Mouse (Mus musculus) olfactory bulb, adult 2 months (tissue): ENCODE results near the gene Prep. TPM values are rescaled to one million over a fixed set of nuclear protein-coding genes. Genes with fewer than 3 reads are reported as not detected.

Experiments
- H3K27ac ChIP-seq: fragments of 200-500 bp; 2 replicates; pipeline ENCODE4 v1.5.1; 2012; ENCODE audit warnings: low read depth, low read length; ENCODE audit not compliant: insufficient read depth
- H3K4me1 ChIP-seq: fragments of 200-500 bp; 2 replicates; pipeline ENCODE4 v1.6.1; 2012; ENCODE audit warnings: low read length; ENCODE audit not compliant: control insufficient read depth, insufficient read depth
- H3K4me3 ChIP-seq: fragments of 200-500 bp; 2 replicates; pipeline ENCODE4 v1.5.1; 2012; ENCODE audit warnings: mild to moderate bottlenecking, low read depth, low read length, moderate library complexity; ENCODE audit not compliant: insufficient read depth
- CTCF ChIP-seq: fragments of 200-500 bp; IDR thresholded peaks from 2 replicates; pipeline ENCODE4 v1.5.1; 2012; ENCODE audit warnings: low read depth, mild to moderate bottlenecking, low read length, moderate library complexity; ENCODE audit not compliant: insufficient read depth
- POLR2A ChIP-seq: fragments of 200-500 bp; IDR thresholded peaks from 2 replicates; pipeline ENCODE4 v1.6.1; 2012; ENCODE audit warnings: mild to moderate bottlenecking, low read depth, low read length, moderate library complexity; ENCODE audit not compliant: insufficient read depth
- WGBS: fragments of 180-500 bp; shearing (Covaris S2); methylation state at CpG from one replicate; pipeline ENCODE4 v1.1.7; 2018; 5-methylcytosine and 5-hydroxymethylcytosine counted together
- polyA plus RNA-seq: library from polyadenylated mRNA; stranded (reverse); fragments of >200 nt; gene quantifications from 2 replicates; pipeline ENCODE4 v1.2.4, GENCODE M21; 2012; ENCODE audit warnings: low replicate concordance; ENCODE audit not compliant: missing spikeins, insufficient read depth, insufficient read length

Prep gene
- polyA plus RNA-seq, 1 experiment, result not detected

DNA sequence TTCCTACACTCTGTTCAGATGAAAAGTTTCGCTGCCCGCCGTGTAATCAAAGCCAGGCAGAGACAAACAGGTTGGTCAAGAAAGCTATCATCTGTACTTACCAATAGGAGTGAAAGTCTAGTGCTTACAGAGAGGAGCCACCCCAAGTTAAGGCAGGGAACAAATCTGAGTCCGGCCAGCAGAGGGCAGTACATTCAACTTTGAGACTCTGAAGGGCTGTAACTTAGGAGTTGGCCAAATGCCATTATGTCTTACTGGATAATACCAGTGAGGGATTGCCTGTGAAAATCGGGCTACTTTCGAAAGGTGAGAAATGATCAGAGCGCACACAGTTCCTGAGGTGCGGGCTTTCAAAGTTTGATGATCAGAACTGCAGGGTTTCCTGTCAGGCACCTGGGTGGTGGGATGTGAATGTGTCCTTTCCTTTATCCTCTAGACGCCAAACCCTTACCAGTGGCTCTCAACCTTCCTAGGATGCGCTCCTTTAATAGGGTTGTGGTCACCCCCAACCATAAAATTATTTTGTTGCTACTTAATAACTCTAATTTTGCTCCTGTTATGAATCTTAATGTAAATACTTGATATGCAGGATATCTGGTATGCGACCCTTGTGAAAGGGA is 15.8 kb upstream of the Prep start:
- H3K27ac ChIP-seq, result no peak overlapping the region
- peaks cover 2% of the 10 kb centered on the region; the same call in 1 of the 2 replicates for H3K4me1 ChIP-seq
- TF ChIP-seq POLR2A, result no peak
- TF ChIP-seq CTCF, result no peak
- no peak overlapping the region for H3K4me3 ChIP-seq
- WGBS, result 57% methylated on average over 11 of the region's 11 CpGs

- TF ChIP-seq POLR2A, result no peak
- TF ChIP-seq CTCF, result no peak
- WGBS, result 90% methylated on average over 6 of the region's 6 CpGs
- Histone ChIP-seq H3K27ac (no peak overlapping the region), H3K4me3 (no peak overlapping the region), H3K4me1 (no peaks in the 10 kb centered on the region)
Measured at GRCm38 (mm10) chr10:45058361-45058760, 8.6 kb upstream of the Prep start.

DNA sequence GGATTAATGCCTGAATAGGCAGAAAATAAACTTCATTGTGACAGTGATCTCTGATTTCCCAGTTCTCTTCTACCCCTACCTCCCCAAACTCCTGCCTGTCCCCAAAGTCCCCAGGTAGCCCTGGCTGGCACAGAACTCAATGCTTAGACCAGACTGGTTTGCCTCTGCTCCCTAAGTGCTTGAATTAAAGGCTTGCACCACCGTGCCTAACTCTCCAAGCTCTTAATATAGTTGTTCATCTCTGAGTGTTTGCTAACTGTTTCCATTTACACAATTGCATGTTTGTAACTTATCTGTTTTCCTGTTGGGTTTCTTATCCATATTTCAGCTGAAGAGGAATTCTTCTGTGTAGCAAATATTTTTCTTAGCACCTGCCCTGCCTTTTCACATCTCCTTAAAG is 6.2 kb upstream of the Prep start:
- Histone ChIP-seq H3K4me3 (no peak overlapping the region), H3K4me1 (no peaks in the 10 kb centered on the region; the same call in 1 of the 2 replicates), H3K27ac (no peak overlapping the region)
- TF ChIP-seq POLR2A (no peak), CTCF (no peak)
- WGBS, result 71% methylated on average over 1 of the region's 1 CpGs

DNA sequence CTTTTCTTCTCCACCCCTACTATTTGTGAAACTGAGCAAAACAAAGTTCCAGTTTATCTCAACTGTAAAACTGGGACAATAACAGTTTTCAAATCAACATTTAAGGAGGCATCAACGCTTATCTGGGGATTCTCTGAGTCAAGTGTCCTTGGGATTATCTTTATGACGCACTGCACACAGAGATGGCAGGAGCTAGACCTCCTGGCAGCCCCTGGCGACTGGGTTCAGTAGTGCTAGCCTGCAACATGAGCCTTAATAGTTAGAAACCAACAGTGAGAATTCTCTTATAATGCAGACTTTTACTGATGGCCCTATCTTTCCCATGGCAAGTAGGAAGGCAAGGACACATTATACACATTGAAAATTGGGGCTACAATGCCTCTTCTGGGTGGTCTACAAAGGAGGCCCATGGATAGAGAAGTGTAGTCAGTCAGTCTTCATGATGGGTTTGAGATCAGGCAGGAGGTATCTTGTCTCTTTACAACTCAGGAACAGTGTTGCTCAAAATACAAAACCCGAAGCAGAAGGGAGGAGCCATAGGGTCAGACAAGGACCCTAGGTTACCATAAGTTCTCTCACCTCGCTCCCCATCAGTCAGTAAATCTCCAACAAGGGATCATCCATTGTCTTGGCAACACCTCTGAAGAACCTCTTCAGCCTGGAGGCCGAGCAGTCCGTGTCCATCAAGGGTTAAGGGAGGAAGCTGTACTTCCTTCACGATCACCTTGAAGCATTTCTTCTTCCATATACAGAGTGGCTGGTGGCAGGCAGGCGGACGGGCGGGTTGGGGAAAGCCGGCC is 672 bp upstream of the Prep start:
- Histone ChIP-seq H3K4me1 (peaks cover 3% of the 10 kb centered on the region), H3K4me3 (peak overlapping the region; percentile 97), H3K27ac (0 out of 2 replicates have a peak overlapping the region, but pooled peaks have one; percentile 27)
- WGBS, result 15% methylated on average over 12 of the region's 12 CpGs
- TF ChIP-seq CTCF (no peak), POLR2A (no peak)

DNA sequence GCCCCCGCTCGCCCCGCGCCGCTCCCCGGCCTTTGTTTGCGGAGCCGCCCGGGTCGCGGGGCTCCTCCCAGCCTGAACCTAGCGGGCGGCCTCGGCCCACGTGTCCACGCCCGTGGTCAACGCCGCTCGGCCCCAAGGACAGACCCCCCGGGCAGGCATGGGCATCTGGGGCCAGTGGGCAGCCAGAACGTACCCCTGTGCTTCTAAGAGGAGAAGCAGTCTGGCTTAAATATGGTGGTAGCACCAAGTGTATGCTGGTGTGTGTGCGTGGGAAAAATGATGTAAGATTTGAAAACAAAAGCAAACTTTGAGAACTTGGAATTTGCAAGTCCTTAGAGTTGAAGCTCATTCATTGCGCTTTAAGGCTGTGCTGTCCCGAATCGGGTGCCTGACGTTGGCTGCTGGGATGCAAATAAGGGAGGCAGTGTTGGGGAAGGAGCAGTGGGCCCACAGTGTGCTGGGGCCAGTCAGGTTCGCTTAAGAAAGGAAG is 478 bp downstream of the Prep start:
- WGBS, result 1% methylated on average over 28 of the region's 28 CpGs
- peaks cover 3% of the 10 kb centered on the region for H3K4me1 ChIP-seq
- peak overlapping the region; percentile 97 for H3K4me3 ChIP-seq
- H3K27ac ChIP-seq, result no peak overlapping the region
- TF ChIP-seq POLR2A (no peak), CTCF (no peak)

DNA sequence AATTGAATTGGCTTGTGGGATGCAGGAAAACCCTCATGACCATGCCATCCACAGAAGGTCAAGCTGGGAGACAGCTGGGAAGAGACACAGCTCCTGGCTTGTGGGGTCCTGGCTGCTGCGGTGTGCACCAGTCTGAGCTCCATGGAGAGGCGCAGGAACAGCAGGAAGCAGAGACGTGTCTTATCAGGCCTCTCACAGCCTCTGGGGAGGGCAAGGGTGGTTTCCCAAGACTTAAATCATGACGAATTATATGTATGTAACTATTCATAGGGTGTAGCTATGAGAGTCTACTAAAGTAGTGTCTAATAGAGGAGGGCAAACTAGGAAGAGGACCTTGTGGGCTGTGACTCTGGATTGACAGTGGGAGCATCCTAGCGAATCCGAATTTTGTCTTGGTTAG is 2.6 kb downstream of the Prep start:
- TF ChIP-seq POLR2A, result no peak
- TF ChIP-seq CTCF, result no peak
- 84% methylated on average over 6 of the region's 6 CpGs for WGBS
- H3K27ac ChIP-seq, result no peak overlapping the region
- no peak overlapping the region for H3K4me3 ChIP-seq
- H3K4me1 ChIP-seq, result peaks cover 6% of the 10 kb centered on the region

DNA sequence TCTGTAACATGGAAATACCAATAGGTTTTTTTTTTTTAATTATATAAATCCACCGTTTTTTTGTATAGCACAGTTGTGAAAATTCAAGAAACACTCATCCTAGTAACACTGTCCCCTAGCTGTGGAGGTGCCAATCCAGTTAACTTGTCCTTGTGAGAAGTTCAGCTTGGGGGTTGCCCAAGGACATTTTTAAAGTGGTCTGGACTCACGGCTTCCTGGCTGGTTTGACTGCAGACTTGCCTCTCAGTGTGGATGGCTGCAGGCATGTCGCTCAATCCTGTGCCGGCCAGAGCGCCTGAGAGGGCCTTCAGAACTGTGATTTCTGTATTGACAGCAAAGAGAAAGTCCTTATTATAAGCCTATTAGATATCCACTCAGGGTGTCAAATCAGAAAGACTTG is 3.4 kb downstream of the Prep start:
- WGBS, result 91% methylated on average over 5 of the region's 5 CpGs
- TF ChIP-seq CTCF (no peak), POLR2A (no peak)
- Histone ChIP-seq H3K27ac (no peak overlapping the region), H3K4me3 (no peak overlapping the region), H3K4me1 (peaks cover 6% of the 10 kb centered on the region)

GRCm38 (mm10) chr10:45070929-45071813 is 4.2 kb downstream of the Prep start:
- no peak overlapping the region for H3K4me3 ChIP-seq
- WGBS, result 92% methylated on average over 13 of the region's 13 CpGs
- H3K4me1 ChIP-seq, result peaks cover 6% of the 10 kb centered on the region
- H3K27ac ChIP-seq, result no peak overlapping the region
- TF ChIP-seq POLR2A, result no peak
- no peak for TF ChIP-seq CTCF

- Histone ChIP-seq H3K27ac (no peak overlapping the region), H3K4me1 (peaks cover 6% of the 10 kb centered on the region), H3K4me3 (no peak overlapping the region)
- no peak for TF ChIP-seq POLR2A
- TF ChIP-seq CTCF, result no peak
- WGBS, result 97% methylated on average over 4 of the region's 4 CpGs
Measured at GRCm38 (mm10) chr10:45072339-45072738, 5.3 kb downstream of the Prep start.
